Mouse (Mus musculus): ENCODE data around the gene Pms1.
"Not testable (repeated sequence)": the region's sequence is repeated elsewhere in the genome, so short reads cannot be mapped to it uniquely, and the experiment has no call there.

Pms1 gene

DNA sequence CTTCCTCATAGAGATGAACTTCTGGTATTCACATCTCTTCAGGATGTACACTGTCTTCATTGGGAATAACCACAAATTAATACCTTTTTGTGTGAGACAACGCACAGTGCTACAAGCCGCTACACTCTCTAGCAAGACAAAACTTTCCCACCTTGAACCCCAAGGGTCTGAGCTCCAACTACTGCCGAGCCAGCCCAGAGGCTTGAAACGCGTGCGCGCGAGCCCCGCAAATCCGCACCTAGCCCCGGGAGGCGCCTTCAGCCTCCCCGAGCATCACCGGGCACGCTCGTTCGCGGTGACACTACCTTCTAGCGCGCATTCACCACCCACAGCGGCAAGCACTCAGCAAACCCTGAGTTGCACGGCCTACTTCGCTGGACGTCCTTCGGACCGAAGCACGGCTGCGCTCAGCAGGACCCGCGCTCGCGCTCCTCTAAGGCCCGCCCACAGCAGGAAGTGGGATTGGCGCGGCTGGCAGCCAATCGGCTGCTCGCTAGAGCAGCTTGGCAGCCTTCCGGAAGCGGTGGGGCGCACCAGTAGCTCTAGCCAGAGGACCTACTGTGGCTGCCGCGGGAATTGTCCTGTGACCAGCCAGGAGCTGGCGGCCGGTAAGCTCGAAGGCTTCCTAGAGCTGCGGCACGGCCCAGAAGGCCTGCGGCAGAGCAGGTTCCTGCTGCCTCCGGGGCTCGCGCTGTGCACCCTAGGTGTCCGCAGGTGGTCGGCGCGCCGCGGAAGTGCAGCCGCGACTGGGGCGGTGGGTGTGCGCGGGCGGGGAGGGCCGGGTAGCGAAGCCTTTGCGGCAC is at the start of gene Pms1, which contains the start of the genes Ormdl1 and Gm28778:
TSS of gene Pms1 (minus strand) at position 438 of the 803 bp plus-strand sequence.
TSS of gene Ormdl1 (plus strand) at position 515 of the 803 bp plus-strand sequence.
TSS of gene Gm28778 (plus strand) at position 531 of the 803 bp plus-strand sequence.
- DNase-seq (ENCODE audit: extremely low read depth, insufficient read length, low spot score), result peak; percentile 99

DNA sequence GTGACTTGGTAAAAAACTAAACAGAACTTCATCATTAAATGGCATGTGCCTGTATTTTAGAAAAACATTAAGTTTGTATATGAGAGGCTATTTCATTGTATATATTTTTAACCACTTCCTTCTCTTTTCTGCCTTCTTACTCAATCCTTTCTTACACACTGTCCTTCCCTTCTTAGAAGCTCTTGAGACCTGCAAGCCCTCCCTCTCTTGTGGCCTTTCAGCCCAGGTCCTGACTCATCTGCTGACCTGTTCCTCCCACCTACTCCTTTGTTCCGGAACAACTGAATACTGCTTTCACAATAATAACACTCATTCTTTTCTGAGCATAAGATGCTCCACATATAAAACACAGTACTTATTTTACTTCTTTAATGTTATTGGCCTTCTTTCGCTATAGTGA is 44.3 kb upstream of the Pms1 start:
- DNase-seq (ENCODE audit: extremely low read depth, insufficient read length, low spot score), result no peak

DNA sequence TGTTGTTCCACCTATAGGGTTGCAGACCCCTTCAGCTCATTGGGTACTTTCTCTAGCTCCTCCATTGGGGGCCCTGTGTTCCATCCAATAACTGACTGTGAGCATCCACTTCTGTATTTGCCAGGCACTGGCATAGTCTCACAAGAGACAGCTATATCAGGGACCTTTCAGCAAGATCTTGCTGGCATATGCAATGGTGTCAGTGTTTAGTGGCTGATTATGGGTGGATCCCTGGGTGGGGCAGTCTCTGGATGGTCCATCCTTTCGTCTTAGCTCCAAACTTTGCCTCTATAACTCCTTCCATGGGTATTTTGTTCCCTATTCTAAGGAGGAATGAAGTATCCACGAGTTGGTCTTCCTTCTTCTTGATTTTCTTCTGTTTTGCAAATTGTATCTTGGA is 40.6 kb upstream of the Pms1 start:
- not testable (repeated sequence) for DNase-seq (ENCODE audit: extremely low read depth, insufficient read length, low spot score)

DNA sequence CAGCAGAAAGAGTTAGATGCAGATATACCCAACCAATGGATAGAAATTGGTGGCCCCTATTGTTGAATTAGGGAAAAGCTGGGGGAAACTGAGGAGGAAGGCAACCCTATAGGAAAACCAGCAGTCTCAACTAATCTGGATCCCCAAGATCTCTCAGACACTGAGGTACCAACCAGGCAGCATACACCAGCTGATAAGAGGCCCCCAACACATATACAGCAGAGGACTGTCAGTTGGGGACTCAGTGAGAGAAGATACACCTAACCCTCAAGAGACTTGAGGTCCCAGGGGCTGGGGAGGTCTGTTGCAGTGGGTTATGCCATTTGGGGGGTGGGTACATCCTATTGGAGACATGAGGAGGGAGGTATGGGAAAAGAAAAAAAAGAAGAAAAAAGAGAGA is 38.6 kb upstream of the Pms1 start:
- no peak for DNase-seq (ENCODE audit: extremely low read depth, insufficient read length, low spot score)

DNA sequence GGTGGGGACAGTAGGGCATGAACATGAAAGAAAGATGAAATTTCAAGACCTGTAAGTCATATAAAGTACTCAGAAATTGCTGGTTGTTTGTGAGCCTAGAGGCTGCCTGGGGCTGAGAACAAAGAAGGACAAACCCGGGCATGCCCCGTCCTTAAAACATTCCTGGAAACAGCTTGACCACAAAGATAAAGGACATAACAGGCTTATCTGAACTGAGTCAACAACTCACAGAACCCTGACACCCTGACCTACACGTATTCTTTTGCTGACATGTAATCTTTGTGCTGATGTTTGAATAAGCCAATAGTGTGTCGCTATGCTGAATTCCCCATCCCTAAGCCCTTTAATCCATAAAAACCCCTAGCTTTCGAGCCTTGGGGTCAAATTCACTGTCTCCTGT is 36.7 kb upstream of the Pms1 start:
- not testable (repeated sequence) for DNase-seq (ENCODE audit: extremely low read depth, insufficient read length, low spot score)

DNA sequence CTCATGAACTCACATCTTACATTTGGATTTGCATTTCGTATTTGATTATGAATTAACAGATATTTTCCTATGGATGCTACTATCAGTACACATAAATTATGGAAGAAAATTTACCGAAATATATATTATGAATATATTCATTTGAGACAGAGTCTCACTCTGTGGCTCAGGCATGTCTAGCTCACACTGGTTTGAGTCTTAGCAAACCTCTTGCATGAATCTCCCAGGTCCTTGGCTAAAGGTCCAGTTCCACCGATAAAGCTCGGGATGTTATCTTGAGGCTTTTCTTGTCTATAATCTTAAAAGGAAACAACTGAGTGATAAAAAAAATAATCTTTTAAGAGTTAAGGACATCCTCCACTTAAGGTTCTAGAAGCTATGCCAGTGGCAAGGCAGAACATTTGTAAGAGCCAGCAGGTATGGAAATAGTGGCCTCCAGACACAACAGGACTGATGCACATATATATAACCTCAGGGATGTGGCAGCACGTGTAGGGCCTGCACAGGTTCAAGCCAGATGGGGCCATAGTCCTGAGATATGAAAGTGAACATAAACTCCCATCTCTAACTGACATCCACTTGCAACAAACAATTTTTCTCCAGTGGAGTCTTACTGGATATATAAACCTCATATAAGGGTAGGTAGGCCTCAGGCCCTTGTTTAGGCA is 28.1 kb upstream of the Pms1 start:
- no peak for DNase-seq (ENCODE audit: extremely low read depth, insufficient read length, low spot score)

DNA sequence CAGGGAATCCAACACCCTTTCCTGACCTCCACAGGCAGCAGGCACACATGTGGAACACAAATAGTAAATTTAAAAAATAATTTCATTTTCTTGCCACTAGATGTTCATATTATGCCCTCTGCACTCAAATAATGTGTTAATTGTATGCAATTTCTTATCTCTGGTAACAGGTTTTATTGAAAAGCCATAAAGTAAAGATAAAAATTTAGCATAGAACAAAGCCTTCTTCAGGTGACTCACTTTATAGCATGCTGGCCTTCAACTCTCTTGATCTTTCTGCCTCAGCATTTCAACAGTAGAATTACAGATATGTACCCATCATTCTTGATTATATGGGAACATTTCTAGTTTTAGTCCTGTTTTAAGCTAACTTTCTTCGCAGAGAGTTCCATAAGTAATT is 27.5 kb upstream of the Pms1 start:
- DNase-seq (ENCODE audit: extremely low read depth, insufficient read length, low spot score), result no peak

DNA sequence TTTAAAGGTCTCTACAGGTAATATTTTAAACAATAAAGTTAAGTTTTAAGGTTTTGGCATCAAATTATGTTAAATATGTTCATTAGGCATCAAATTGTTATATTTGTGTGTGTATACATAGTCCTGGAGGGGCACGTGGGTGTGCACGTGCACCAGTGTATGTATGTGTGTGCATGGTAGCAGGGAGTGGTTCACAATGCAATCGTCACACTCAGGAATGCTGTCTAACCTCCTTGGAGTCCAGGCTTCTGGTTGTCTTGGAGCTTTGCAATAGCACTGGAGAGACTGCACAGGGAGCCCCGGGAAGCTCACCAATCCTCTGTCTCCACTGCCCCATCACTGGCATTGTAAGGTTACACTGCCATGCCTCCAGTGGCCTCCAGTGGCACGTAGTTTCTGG is 26.4 kb upstream of the Pms1 start:
- DNase-seq (ENCODE audit: extremely low read depth, insufficient read length, low spot score), result no peak

DNA sequence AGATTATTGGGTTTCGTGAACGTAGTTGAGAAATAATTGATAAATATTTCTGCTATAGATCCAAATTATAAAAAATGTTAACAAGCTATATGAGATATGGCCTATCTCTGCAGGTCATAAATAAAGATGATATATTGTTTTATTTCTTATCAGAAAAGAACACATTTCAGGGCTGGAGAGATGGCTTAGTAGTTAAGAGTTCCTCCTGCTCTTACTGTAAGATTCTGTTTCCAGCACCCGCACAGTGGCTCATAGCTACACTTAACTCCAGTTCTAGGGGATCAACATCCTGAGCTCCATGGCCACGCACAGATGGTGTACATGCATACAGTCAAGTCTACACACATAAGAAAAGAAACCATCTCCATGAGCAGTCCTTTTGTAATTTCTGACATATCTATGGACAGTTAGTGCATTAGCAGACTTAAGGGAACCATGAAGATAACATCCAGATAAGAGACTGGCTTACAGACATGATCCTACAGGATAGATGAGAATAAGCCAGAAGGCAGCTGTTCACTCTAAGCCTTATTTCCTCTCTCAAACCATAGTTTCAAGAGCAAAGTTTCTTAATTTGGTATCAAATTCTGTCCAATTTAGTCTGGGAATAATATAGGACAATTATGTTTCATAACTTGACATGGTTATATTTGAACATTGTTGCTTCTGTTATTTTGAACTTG is 25.0 kb upstream of the Pms1 start:
- no peak for DNase-seq (ENCODE audit: extremely low read depth, insufficient read length, low spot score)

DNA sequence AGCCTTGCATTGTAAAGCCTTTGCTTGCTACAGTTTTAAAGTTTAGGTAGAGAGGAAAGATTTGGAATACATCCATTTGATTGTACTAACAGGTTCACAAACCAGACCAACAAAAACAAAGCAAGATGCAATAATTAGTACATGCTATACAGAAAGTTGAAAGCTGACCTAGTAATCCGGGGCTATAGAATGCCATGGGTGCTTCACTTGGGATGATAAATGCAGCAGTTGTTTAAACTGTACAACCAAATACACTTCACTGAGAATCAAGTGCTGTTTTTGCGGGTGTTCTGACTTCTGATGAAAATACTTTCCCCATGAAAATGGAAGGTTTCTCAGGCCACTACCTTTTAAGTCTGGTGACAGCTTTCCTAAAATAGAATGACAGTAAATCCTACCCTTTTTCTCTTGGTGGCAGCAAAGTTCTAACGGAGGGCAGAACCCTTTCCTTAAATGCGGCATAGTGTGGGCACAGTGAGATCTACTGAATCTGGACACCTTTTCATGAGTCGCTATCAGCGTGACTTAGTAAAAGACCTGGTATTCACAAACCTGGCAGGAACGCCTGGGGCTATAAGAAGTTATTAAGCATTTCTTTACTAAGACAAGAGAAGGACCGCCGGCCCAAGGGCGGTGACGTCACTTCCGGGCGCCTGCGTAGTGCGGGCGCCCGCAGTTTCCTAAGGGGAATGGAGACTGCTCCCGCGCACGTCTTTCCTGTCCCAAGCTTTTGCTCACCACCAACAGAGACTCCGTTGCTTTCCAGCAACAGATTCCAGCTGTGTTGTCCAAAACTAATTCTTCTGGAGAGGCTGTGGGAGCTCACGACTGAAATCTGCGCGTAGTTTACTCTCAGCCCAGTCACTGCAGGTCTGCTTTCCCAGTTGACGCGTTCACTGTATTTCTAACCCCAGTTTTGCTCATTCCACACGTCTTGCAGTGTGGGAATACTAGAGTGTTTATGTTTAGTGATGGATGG is 16.5 kb upstream of the Pms1 start, which contains the start of gene Osgepl1:
TSS of gene Osgepl1 (plus strand) at position 636 of the 979 bp plus-strand sequence.
- peak; percentile 89 for DNase-seq (ENCODE audit: extremely low read depth, insufficient read length, low spot score)

DNA sequence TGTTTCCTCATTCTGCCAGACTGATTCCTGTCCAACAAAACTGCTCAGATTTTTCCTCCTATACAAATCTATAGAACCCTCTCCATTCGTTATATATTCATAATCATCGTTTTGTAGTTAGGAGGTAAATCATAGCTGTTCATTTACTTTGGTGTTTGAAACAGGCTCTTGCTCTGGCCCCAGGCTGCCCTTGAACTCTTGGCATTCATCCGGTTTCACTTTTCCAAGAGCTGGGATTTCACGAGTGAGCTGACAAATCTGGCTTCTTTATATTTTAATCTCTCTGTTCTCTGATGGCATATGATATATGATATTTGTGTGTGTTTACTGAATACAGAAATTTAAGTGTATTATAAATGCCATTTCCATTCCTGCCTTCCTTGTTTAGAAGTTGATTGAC is 3.7 kb upstream of the Pms1 start:
- no peak for DNase-seq (ENCODE audit: extremely low read depth, insufficient read length, low spot score)

DNA sequence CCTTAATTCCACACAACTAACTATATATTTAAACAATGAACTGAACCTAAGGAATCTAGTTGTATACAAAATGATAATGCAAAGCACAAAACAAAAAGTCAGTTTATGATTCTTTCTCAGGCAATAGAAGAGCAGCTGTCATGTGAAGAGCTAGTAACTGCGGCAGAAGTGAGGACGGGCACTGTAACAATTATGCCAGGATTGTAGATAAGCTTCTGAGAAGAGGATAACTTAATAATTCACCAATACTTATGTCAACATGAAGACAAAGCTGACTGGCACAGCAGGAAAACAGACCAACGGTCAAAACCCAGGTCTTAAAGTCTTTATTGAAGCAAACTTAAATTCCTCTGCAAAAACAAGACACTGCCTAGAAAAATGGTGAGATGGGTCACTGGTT is 5.6 kb downstream of the Pms1 start:
- no peak for DNase-seq (ENCODE audit: extremely low read depth, insufficient read length, low spot score)

DNA sequence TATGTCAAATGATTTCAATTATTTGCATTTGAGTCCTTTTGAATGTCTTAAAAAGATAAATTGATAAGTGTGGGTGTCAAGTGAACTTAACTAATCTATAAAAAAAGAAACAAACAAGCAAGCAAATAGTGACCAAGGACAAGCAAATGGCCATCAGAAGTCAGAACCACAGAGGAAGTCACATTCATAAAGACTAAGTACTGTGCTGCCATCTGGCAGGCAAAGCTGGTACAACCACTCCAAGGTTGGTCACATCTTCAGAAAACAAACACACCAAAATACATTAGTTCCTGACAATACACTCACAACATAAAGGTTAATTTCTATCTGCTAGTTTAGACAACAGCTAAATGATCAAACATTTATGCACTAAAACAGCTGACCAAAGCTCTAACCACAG is 24.2 kb downstream of the Pms1 start:
- no peak for DNase-seq (ENCODE audit: extremely low read depth, insufficient read length, low spot score)

DNA sequence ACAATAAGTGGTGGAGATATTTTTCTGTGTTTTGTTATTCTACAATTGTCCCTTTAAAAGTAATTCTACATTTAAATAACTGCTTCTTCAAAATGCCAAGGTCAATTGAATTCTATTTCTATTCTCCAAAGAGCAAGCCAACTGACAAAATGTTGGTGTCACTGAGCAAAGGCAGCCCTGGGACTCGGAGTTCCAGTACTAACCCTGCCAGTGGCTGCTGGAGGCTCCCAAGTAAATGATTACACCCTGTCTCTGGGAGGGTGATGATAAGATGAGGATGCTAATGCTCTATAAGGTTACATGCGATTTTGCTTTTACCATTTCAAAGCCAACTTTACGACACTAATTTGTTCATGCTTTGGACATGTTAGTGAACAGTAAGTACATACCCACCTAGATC is 26.9 kb downstream of the Pms1 start:
- DNase-seq (ENCODE audit: extremely low read depth, insufficient read length, low spot score), result no peak

DNA sequence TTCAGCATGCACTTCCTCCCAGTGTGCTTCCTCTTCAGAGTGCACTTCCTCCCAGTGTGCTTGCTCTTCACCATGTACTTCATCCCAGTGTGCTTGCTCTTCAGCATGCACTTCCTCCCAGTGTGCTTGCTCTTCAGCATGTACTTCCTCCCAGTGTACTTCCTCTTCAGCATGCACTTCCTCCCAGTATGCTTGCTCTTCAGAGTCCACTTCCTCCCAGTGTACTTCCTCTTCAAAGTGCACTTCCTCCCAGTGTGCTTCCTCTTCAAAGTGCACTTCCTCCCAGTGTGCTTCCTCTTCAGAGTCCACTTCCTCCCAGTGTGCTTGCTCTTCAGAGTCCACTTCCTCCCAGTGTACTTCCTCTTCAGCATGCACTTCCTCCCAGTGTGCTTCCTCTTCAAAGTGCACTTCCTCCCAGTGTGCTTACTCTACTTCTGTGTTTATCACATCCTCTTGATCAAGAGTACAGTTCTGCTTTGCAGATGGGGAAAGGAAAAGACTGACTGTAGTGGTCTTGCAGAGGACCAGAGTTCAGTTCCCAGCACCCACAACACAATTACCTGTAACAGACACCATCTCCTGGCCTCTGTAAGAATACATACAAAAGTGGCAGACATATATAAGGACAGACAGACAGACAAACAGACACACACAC is 31.7 kb downstream of the Pms1 start:
- DNase-seq (ENCODE audit: extremely low read depth, insufficient read length, low spot score), result not testable (repeated sequence)

DNA sequence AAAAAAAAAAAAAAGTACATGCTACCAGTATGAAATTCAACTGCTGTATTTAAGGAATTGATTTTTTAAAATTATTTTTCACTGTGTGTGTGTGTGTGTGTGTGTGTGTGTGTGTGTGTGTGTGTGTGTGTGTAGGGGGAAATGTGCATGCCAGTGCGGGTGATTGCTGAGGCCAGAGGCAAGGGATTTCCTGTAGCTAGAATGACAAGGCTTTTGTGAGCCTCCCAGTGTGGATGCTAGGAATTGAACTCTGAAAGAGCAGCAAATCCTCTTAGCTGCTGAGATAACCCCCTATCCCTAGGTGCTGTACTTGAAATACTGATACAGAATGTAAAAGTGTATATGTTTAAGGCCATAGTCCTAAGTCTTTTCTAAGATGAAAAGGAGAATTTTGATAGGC is 70.8 kb downstream of the Pms1 start:
- DNase-seq (ENCODE audit: extremely low read depth, insufficient read length, low spot score), result no peak

DNA sequence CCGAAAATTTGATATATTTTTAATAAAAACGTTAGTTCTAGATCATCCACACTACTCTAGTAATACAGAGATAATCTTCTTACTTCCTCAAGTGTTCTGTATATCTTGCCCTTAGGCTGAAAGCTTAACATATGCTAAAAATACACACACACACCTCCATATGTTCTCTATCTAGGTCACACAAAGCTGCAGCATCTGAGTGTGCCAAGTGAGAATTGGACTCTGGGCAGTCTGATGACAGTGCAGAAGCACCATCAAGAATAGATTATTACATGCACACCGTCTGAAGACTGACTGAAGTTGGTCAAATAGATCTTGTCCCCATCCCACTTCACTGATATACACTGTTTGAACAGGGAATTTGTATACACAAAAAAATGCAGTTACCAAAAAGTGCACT is 71.2 kb downstream of the Pms1 start:
- DNase-seq (ENCODE audit: extremely low read depth, insufficient read length, low spot score), result no peak

DNA sequence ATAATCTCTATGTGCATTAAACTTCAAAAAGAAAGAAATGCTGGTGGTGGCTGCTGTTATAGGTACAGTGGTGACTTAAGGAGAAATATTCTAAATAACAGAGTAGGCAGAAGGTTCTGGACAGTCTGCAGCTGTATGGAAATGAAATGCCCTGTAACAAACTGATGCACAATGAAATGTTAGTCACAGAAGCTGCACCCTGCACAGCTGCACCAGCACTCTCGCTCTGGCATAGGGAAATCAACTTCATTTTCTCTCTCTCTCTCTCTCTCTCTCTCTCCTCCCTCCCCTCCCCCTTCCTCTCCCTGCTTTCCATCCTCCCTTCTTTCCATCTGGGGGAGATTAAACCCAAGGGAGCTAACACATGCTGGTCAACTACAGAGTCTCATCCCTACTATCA is 72.0 kb downstream of the Pms1 start:
- no peak for DNase-seq (ENCODE audit: extremely low read depth, insufficient read length, low spot score)

DNA sequence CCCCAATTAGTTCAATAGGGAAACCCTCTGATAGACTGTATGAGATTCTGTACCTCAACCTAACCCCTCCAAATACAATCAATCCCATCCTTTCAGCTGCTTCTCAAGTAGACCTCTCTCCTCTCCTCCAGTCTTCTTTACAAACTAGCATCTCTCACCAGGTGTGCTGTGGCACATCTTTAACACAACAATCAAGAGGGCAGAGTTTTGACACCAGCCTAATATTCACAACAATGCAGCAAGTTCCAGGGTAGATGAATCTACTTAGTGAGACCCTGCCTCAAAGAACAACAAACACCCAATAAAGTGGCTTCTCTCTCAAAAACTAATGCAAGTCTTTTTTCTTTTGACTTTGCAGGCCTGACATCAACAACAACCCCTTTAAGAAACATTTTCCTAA is 86.7 kb downstream of the Pms1 start:
- DNase-seq (ENCODE audit: extremely low read depth, insufficient read length, low spot score), result no peak

DNA sequence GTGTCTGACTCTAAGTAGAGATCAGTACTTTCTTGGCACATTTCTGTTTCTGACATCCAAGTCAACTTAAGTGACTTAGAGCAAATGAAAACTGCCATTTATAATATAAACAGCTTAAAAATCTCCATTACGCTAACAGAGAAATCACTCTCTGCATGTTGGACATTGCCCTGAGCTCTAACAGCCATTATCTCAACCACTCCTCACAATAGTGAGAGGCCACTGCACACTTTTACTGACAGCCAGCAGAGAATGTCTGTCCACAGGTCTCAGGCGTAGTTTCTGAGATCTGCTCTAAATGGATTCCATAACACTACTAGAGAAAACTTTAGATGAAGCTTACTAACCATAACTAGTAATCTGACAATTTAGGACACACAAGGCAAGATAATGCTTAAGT is 92.9 kb downstream of the Pms1 start:
- DNase-seq (ENCODE audit: extremely low read depth, insufficient read length, low spot score), result no peak
